Mouse (Mus musculus): ENCODE data around the gene Rnf213.

DNA sequence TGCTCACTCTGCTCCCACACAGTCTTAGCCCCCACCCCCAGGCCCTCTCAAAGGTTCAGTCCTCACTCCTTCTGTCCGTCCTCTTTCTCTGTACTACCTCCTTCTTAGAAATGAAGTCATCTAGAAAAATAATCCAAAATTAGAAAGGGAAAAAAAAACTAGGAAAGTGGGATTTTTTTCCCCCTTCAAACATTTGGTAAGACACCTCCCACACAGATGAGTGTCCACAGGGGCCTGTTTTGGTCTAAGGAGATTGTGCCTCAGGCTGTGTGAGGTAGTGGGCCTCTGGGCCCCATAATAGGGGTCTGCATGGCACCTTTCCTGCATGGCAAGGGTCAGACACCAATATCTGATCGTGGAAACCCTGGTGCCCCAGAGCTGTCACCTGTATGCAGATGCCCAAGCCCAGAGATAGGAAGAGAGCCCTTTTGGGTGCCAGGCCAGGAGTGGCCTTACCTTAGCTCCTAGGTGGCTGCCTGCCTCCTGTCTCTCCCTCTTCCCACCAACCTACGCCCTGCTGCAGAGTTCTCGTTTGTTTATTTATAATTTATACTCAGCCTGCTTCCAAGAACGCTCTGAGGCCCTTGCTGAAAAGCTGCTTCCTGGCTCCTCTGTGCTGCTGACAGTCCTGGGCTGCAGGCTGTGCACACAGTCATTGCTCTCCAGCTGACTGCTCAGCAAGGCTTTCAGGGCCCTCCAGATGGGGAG lies 127.3 kb downstream of the Rnf213 start:
- no peak for TF ChIP-seq CTCF (IDR thresholded peaks at IDR 0.05; ENCODE audit: borderline replicate concordance, extremely low read depth, insufficient read depth, insufficient read length)
- no peak for TF ChIP-seq POLR2A (IDR thresholded peaks at IDR 0.05; ENCODE audit: borderline replicate concordance, extremely low read depth, insufficient read depth, insufficient read length, poor library complexity, severe bottlenecking)
